Comparison of ENCODE assay signal across 8 mouse cellular contexts in the genomic region with DNA sequence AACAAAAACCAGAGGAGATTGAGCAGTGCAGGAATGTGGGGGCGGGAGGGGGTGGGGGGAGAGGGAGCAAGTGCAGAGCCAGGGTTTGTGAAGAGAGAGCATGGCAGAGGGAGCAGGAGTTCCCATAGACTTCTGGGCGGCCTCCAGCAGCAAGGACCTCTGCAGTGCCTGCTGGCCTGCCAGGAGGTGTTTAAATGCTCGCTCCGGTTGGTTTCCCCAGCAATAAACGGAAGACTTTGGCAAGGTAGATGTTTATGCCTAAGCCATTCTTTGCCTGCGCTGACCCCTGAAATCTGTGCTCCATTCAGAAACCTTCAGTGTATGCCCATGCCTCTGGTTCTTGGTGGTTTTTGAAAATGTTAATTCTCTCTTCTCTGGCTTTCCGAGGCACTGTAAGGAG. TPM values are rescaled to one million over a fixed set of nuclear protein-coding genes. Genes with fewer than 3 reads are reported as not detected.
DNase-seq lines count a peak whose midpoint lies in the region; ATAC-seq and TF ChIP-seq lines count a peak whose summit lies in the region.
"Had no signal": no experiment of that assay in that cellular context is flagged by ENCODE, and none has a peak within 500 bp of the region (broad histone marks: within the 10 kb centered on the region; RNA-seq: fewer than 3 reads in every experiment).

No protein-coding gene starts in this region.

- H3K4me2 ChIP-seq in lung, embryonic 14.5 days = no peak overlapping the region
- no peak overlapping the region for H3K4me2 ChIP-seq in midbrain, postnatal 0 days (ENCODE audit: low read depth, low read length, poor library complexity, severe bottlenecking)

- H3K27me3 ChIP-seq in lung, embryonic 14.5 days (ENCODE audit: insufficient read depth, low read length) = no peaks in the 10 kb centered on the region
- no peaks in the 10 kb centered on the region for H3K27me3 ChIP-seq in midbrain, postnatal 0 days (ENCODE audit: insufficient read depth, low read length)

- H3K9me3 ChIP-seq in lung, embryonic 14.5 days (ENCODE audit: low read depth, low read length) = peaks cover 3% of the 10 kb centered on the region; the same call in 1 of the 2 replicates
- no peaks in the 10 kb centered on the region for H3K9me3 ChIP-seq in midbrain, postnatal 0 days (ENCODE audit: low read length)

- no peak for TF ChIP-seq CTCF in lung, embryonic 14.5 days (IDR thresholded peaks at IDR 0.05; ENCODE audit: low read depth)
- TF ChIP-seq CTCF in midbrain, postnatal 0 days (IDR thresholded peaks at IDR 0.05) = no peak

- peak overlapping the region; percentile 39 for H3K27ac ChIP-seq in lung, embryonic 14.5 days (ENCODE audit: low read depth)
- peak overlapping the region; percentile 39; the same call in 1 of the 2 replicates for H3K27ac ChIP-seq in midbrain, postnatal 0 days (ENCODE audit: low read depth, low read length)
- H3K27ac ChIP-seq: macrophage had no signal

- H3K36me3 ChIP-seq in lung, embryonic 14.5 days (ENCODE audit: insufficient read depth) = no peaks in the 10 kb centered on the region
- no peaks in the 10 kb centered on the region for H3K36me3 ChIP-seq in midbrain, postnatal 0 days (ENCODE audit: insufficient read depth, low read length)

- H3K4me3 ChIP-seq in lung, embryonic 14.5 days (ENCODE audit: low read depth, low read length) = no peak overlapping the region
- no peak overlapping the region for H3K4me3 ChIP-seq in midbrain, postnatal 0 days (ENCODE audit: low read depth, low read length)

- 55% methylated on average over 7 of the region's 7 CpGs for WGBS in lung, embryonic 14.5 days
- WGBS in midbrain, postnatal 0 days = 33% methylated on average over 7 of the region's 7 CpGs

- no peak for ATAC-seq in lung, embryonic 14.5 days (ENCODE audit: insufficient read depth)
- no peak for ATAC-seq in midbrain, postnatal 0 days (ENCODE audit: low FRiP score)

- H3K9ac ChIP-seq in lung, embryonic 14.5 days = no peak overlapping the region
- H3K9ac ChIP-seq in midbrain, postnatal 0 days (replicated peaks; ENCODE audit: low read length, poor library complexity, severe bottlenecking) = no peak overlapping the region

- H3K4me1 ChIP-seq in lung, embryonic 14.5 days (ENCODE audit: insufficient read depth) = peaks cover 10% of the 10 kb centered on the region; the same call in 1 of the 2 replicates
- no peaks in the 10 kb centered on the region for H3K4me1 ChIP-seq in midbrain, postnatal 0 days (ENCODE audit: insufficient read depth, low read length)

- DNase-seq in lung, embryonic 14.5 days = no peak
- no peak for DNase-seq in lung, adult 18-20 months
- peak; percentile 54 to 61 for DNase-seq in cerebellum, postnatal 36 days
- peak; percentile 89 for DNase-seq in kidney, adult 9 months
- peak; percentile 73 for DNase-seq in midbrain, postnatal 0 days (ENCODE audit: low spot score)
- no peak for DNase-seq in T-cell, adult 2 months (ENCODE audit: low spot score)
- DNase-seq in thymus, postnatal 14 days = no peak

RNA-seq across cellular contexts. Expression of gene Gmpr, which starts 19.0 kb away (rescaled TPM):
- polyA plus RNA-seq in lung, embryonic 14.5 days (2014; fragmentation: Nextera tagmentation; extraction: Ambion mirVana) = 22.9 and 25.3 TPM in 2 replicates
- total RNA-seq in midbrain, postnatal 0 days (2014; rRNA removed) = 23.3 and 29.2 TPM in 2 replicates
- polyA plus RNA-seq in midbrain, postnatal 0 days (2015; fragmentation: Nextera tagmentation; extraction: Ambion mirVana) = 36.7 and 39.5 TPM in 2 replicates

Comparison
In these comparisons a context has a peak if more than half of its experiments do, and no peak if none do; other contexts are left out.
1. DNase-seq: peak in cerebellum, postnatal 36 days (2 of 2), kidney, adult 9 months (single experiment) and midbrain, postnatal 0 days (single experiment); none in lung, embryonic 14.5 days (single experiment), lung, adult 18-20 months (0 of 2), T-cell, adult 2 months (single experiment) and thymus, postnatal 14 days (single experiment).